16 mouse cellular contexts compared by ENCODE assay signal in genomic region chr10:95083341-95084148, GRCm38 (mm10).
A peak's percentile ranks its signal among the peaks of the same experiment; 100 is the strongest.
DNase-seq lines count a peak whose midpoint lies in the region; ATAC-seq and TF ChIP-seq lines count a peak whose summit lies in the region.
"Had no signal": no experiment of that assay in that cellular context is flagged by ENCODE, and none has a peak within 500 bp of the region (broad histone marks: within the 10 kb centered on the region; RNA-seq: fewer than 3 reads in every experiment).

No protein-coding gene starts in this region.

- H3K27me3 ChIP-seq in heart, embryonic 10.5 days (ENCODE audit: insufficient read depth, poor library complexity, severe bottlenecking) = peaks cover 34% of the 10 kb centered on the region
- peaks cover 14% of the 10 kb centered on the region; the same call in 1 of the 2 replicates for H3K27me3 ChIP-seq in limb, embryonic 14.5 days (ENCODE audit: control insufficient read depth, insufficient read depth, low read length)
- no peaks in the 10 kb centered on the region for H3K27me3 ChIP-seq in intestine, postnatal 0 days (replicated peaks; ENCODE audit: control insufficient read depth, insufficient read depth, low read length)

- peak; percentile 84 for DNase-seq in heart, adult 11 months
- no peak for DNase-seq in heart, embryonic 10.5 days (ENCODE audit: low spot score)
- DNase-seq in brain, adult 2 months (ENCODE audit: low read depth, low spot score) = peak; percentile 5
- peak; percentile 79 for DNase-seq in limb, embryonic 14.5 days (ENCODE audit: low spot score)
- peak; percentile 74 for DNase-seq in thymus, postnatal 14 days
- no peak for DNase-seq in adrenal gland, postnatal 4 days (ENCODE audit: low spot score in 2 of 2)
- DNase-seq: adrenal gland, postnatal 36 days; B cell, adult 2 months; kidney, postnatal 14 days; lung, adult 2 months; midbrain, embryonic 14.5 days had no signal

- TF ChIP-seq CTCF in intestine, postnatal 0 days (IDR thresholded peaks at IDR 0.05; ENCODE audit: low read depth) = no peak

- H3K4me3 ChIP-seq in heart, embryonic 10.5 days = no peak overlapping the region
- no peak overlapping the region for H3K4me3 ChIP-seq in limb, embryonic 14.5 days (replicated peaks; ENCODE audit: low read length)
- no peak overlapping the region for H3K4me3 ChIP-seq in intestine, postnatal 0 days (ENCODE audit: low read depth, low read length)

- no peak overlapping the region for H3K4me2 ChIP-seq in limb, embryonic 14.5 days (replicated peaks; ENCODE audit: low read depth, low read length, severe bottlenecking)
- H3K4me2 ChIP-seq in intestine, postnatal 0 days (replicated peaks; ENCODE audit: low read depth) = no peak overlapping the region
- H3K4me2 ChIP-seq: liver, embryonic 11.5 days had no signal

- H3K27ac ChIP-seq in heart, embryonic 10.5 days = no peak overlapping the region
- no peak overlapping the region for H3K27ac ChIP-seq in limb, embryonic 14.5 days (replicated peaks; ENCODE audit: low read depth, low read length)
- no peak overlapping the region for H3K27ac ChIP-seq in intestine, postnatal 0 days (ENCODE audit: low read depth, low read length)
- H3K27ac ChIP-seq: macrophage had no signal

- WGBS in heart, embryonic 10.5 days = 68% methylated on average over 14 of the region's 14 CpGs
- WGBS in limb, embryonic 14.5 days = 25% methylated on average over 14 of the region's 14 CpGs
- WGBS in intestine, postnatal 0 days = 67% methylated on average over 14 of the region's 14 CpGs

- ATAC-seq in limb, embryonic 14.5 days (ENCODE audit: low FRiP score, low read depth) = peak; percentile 72
- ATAC-seq in intestine, postnatal 0 days = no peak
- ATAC-seq: intestine, embryonic 16.5 days had no signal

- no peaks in the 10 kb centered on the region for H3K36me3 ChIP-seq in heart, embryonic 10.5 days
- H3K36me3 ChIP-seq in limb, embryonic 14.5 days (ENCODE audit: control insufficient read depth, insufficient read depth, low read length) = no peaks in the 10 kb centered on the region
- no peaks in the 10 kb centered on the region for H3K36me3 ChIP-seq in intestine, postnatal 0 days (ENCODE audit: control insufficient read depth, insufficient read depth)

- no peak overlapping the region for H3K9ac ChIP-seq in limb, embryonic 14.5 days (ENCODE audit: low read depth, low read length, severe bottlenecking)
- no peak overlapping the region for H3K9ac ChIP-seq in intestine, postnatal 0 days (ENCODE audit: low read depth, low read length)
- H3K9ac ChIP-seq: forebrain, postnatal 0 days had no signal

- H3K4me1 ChIP-seq in heart, embryonic 10.5 days = peaks cover 11% of the 10 kb centered on the region
- peaks cover 16% of the 10 kb centered on the region for H3K4me1 ChIP-seq in limb, embryonic 14.5 days (ENCODE audit: control insufficient read depth, insufficient read depth, low read length)
- no peaks in the 10 kb centered on the region for H3K4me1 ChIP-seq in intestine, postnatal 0 days (replicated peaks; ENCODE audit: control insufficient read depth, insufficient read depth, low read length)

- H3K9me3 ChIP-seq in heart, embryonic 10.5 days = no peaks in the 10 kb centered on the region
- no peaks in the 10 kb centered on the region for H3K9me3 ChIP-seq in limb, embryonic 14.5 days (ENCODE audit: control insufficient read depth, low read length)
- H3K9me3 ChIP-seq in intestine, postnatal 0 days (ENCODE audit: control insufficient read depth) = no peaks in the 10 kb centered on the region

- TF ChIP-seq POLR2A in limb, embryonic 14.5 days (IDR thresholded peaks at IDR 0.05; ENCODE audit: borderline replicate concordance, extremely low read depth, insufficient read depth, insufficient read length) = no peak

Comparison
In these comparisons a context has a peak if more than half of its experiments do, and no peak if none do; other contexts are left out.
1. DNase-seq: peak in heart, adult 11 months (single experiment), brain, adult 2 months (single experiment), limb, embryonic 14.5 days (single experiment) and thymus, postnatal 14 days (single experiment); none in heart, embryonic 10.5 days (single experiment) and adrenal gland, postnatal 4 days (0 of 2).